Mouse (Mus musculus): ENCODE measurements around the gene Cdhr4.
A peak's percentile ranks its signal among the peaks of the same experiment; 100 is the strongest.
"Not testable (repeated sequence)": the region's sequence is repeated elsewhere in the genome, so short reads cannot be mapped to it uniquely, and the experiment has no call there.

The Cdhr4 gene

DNA sequence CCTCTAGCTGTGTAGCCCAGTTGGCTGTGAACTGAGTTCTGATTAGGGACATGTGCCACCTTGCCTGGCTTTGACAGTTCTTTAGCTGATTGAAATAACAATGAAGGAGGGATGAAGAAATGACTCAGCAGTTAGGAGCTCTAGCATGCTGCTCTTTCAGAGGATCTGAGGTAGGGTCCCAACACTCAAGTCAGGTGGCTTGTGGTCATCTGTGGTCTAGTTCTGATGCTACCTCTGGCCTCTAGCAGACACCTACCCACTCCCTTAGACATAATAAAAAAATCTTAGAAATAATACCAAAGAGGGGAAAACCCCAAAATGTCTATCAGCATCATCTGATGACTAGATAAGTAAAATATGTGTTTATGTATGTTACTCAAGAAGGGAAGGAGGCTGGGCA is 18.1 kb downstream of the Cdhr4 start:
- DNase-seq (ENCODE audit: low spot score in 2 of 2): no peak

- DNase-seq (ENCODE audit: low spot score in 2 of 2): not testable (repeated sequence)
Observed at GRCm38 (mm10) chr9:108013577-108013976, 21.3 kb downstream of the Cdhr4 start.

DNA sequence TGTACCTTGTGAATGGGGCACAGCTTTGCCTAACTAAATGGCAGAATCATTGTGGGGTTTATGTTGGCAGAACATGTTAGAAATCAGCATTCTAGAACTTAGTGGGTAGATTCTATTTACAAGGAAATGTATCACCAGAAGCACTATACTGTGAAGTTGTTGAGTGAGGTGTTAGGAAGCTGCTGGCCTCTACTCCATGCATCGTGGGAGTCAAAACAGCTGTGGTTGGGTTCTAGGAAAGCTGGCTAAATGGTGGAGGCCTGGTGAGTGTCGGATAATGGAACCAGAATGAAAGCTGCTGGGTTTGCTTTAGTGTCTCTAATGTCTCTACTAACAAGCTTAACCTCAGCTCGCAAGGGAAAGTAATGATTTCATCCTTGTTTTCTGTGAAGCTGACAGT is 24.8 kb downstream of the Cdhr4 start:
- DNase-seq (ENCODE audit: low spot score in 2 of 2): peak; percentile 13 to 55

DNA sequence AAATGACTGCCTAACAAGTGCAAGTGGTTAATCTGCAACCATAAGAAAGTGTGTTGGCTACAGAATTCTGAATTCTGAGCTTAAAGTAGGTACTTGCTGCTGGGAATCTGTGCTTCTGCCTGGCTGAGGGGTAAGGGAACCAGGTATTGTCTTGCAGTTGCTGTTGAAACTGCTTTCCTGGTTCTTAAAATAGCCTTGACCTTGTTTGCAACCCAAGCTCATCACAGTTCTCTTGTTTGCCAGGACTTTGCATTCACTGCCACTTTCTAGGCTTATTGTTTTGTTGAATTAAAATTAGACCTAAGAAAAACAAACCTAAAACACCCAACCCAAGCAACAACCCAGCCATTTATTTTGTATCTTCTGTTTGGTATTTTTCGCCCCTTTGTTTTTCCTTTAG is 28.4 kb downstream of the Cdhr4 start:
- DNase-seq (ENCODE audit: low spot score in 2 of 2): no peak

DNA sequence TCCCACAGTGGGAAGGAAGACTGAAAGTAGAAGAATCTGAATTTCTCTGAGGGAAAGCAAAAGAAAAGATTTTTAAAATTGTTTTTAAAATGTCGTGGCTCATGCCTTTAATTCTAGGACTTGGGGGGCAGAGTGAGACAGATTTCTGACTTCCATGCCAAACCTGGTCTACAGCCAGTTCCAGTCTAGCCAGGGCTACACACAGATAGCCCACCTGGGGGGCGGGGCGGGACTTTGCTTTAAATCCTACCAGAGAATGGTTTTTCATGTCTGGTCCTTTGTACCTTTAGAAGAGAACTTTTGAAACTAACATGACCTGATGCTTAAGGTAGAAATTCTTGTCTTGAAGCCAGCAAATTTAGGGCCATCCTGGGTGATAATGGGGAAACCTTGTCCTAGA is 30.9 kb downstream of the Cdhr4 start:
- DNase-seq (ENCODE audit: low spot score in 2 of 2): no peak

GRCm38 (mm10) chr9:108026584-108026983 is 34.3 kb downstream of the Cdhr4 start:
- no peak for DNase-seq (ENCODE audit: low spot score in 2 of 2)

DNA sequence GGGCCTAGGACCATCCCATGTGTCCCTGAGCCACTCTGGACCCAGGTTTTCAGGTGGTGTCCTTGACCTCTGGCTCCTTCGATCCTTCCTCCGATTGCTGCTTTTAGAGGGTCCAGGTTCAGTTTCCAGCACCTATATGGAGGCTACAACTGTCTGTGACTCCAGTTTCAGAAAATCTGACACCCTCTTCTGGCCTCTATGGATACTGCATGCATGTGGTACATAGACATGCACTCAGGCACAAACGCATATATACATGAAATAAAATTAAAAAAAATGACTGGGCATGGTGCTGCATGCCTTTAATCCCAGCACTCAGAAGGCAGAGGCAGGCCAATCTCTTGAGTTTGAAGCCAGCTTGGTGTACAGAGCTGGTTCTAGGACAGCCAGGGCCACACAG is 35.6 kb downstream of the Cdhr4 start:
- DNase-seq (ENCODE audit: low spot score in 2 of 2): no peak

DNA sequence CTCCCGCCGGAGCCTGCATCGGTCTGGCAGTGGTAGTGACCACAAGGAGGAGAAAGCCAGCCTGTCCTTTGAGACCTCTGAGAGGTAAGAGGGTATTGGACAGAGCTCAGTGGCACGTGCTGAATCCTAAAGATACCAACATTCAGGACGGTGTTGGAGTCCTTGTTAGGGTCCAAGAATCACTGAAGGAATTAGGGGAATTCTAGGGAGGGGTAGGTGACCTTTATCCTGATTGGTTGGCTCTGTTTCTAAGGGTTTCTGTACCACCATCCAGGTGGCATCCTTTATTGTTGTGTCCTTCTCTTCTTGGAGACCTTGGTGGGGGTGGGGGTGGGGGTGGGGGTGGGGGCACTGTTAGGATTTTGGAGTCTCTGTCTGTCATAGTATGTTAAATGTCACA is 39.8 kb downstream of the Cdhr4 start:
- DNase-seq (ENCODE audit: low spot score in 2 of 2): no peak

DNA sequence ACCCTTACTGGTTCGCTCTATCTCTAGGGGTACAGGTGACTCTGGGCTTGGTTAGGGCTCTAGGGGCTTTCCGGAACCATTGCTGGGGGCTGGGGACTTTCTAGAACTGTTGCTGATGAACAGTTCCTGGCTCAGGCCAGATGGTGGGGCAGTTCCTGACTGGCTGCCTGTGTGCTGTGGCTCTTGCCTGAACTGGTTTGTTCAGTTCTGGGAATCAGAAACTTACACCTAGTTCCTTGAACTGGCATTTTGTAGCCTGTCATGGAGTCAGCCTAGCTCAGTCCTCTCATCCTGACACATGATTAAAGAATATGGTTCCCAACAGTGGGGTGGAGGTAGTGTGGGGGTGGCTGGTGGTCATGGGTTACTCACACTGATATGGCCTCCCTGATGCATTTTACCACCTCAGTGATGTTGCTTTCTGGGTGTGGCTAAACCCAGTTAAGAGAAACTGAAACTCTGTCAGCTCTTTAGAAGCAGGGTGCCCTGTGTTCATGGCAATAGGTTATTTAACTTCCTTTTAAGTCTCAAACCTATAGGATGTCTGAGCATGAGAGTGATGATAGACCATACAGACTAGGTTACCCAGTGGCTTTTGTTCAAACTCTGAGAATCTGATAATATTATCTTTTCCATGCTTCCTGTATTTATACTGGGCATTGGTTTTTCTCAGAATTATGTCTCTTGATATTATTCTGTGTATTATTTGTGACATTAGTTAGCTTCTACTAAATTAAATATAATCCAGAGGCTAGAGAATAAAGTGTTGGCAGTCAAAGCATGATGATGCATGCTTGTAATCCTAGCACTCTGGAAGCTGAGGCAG is 43.2 kb downstream of the Cdhr4 start:
- DNase-seq (ENCODE audit: low spot score in 2 of 2): no peak

GRCm38 (mm10) chr9:108044751-108045492 is 52.6 kb downstream of the Cdhr4 start:
- DNase-seq (ENCODE audit: low spot score in 2 of 2): no peak

DNA sequence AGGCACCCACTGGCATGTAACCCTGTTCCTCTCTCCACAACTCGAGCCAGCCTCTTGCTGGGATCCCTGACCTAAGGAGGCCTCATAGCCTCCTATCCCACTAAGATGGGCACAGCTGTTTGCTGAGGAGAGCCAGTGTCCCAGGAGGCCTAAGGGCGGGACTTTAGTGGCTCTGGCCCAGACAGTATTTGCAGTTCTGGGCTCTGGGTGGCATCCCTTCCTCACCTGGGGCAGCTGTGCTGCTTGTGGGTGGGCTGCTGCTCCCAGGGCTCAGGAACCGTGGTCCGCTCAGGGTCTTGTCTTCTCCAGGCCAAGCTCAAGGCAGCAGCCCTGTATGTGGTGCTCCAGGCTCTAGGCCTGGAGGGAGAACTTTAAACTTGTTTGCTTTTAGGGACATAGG is 54.3 kb downstream of the Cdhr4 start:
- no peak for DNase-seq (ENCODE audit: low spot score in 2 of 2)

GRCm38 (mm10) chr9:108047601-108048565 is 55.6 kb downstream of the Cdhr4 start:
- DNase-seq (ENCODE audit: low spot score in 2 of 2): no peak

- DNase-seq (ENCODE audit: low spot score in 2 of 2): no peak
Observed at GRCm38 (mm10) chr9:108048566-108048955, 56.3 kb downstream of the Cdhr4 start.

DNA sequence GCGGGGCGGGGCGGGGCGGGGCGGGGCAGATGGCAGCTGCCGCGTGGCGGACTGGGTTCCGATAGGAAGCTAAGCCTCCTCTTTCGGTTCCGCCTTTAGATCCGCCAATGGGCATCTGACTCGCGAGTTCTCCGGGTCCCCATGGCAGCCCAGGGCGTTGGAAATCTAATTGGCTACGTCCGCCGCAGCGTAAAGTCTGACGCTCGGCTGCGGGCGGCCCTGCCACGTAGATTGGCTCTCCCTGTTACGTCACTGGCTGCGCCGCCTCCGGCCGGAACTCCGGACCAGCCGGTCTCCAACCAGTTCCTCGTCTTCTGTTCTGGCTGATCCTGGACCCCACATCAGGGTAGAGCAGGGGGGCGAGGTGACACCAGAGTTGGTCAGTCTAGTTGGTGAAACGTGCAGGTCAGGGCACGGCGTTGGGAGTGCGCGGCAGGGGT is 56.7 kb downstream of the Cdhr4 start, which contains the start of gene Gmppb:
Gmppb (plus strand) TSS at position 227 of the 440 bp plus-strand sequence.
- DNase-seq (ENCODE audit: low spot score in 2 of 2): peak; percentile 95 to 97

All from frontal cortex, postnatal 36 days (tissue).